Mouse (Mus musculus): Measurements from ENCODE around the gene Zfp1.

- TF ChIP-seq CTCF (IDR thresholded peaks at IDR 0.05; ENCODE audit: low read depth, low read length), result no peak
- no peak for TF ChIP-seq POLR2A (IDR thresholded peaks at IDR 0.05; ENCODE audit: extremely low read depth, insufficient read depth, low read length)
These were observed 14.8 kb upstream of the Zfp1 start for GRCm38 (mm10) chr8:111628401-111628800.

Measured in liver, adult 2 months (tissue).